Mouse (Mus musculus) ES-E14 (cell line): ENCODE measurements around the gene Smpd3. TPM values are rescaled to one million over a fixed set of nuclear protein-coding genes. Genes with fewer than 3 reads are reported as not detected.

Source experiments
- DNase-seq: peaks from one replicate; pipeline ENCODE4 v3.0.0-alpha.2; 2013; ENCODE audit warnings: low read depth, low spot score
- H3K27ac ChIP-seq: 2 replicates; pipeline ENCODE4 v1.5.1; 2012; ENCODE audit warnings: low read depth, mild to moderate bottlenecking, low read length, moderate library complexity, mixed read lengths; ENCODE audit not compliant: poor library complexity, insufficient read depth, severe bottlenecking
- H3K36me3 ChIP-seq: 2 replicates; pipeline ENCODE4 v1.6.1; 2012; ENCODE audit warnings: mild to moderate bottlenecking, low read length, moderate library complexity, mixed read lengths; ENCODE audit not compliant: control insufficient read depth, poor library complexity, insufficient read depth, severe bottlenecking
- H3K4me1 ChIP-seq, 2 experiments: fragments of 150-350 bp in 1 of 2; sonication (generic) in 1 of 2; 2 replicates each; pipeline ENCODE4 v1.6.1; 2012; ENCODE audit warnings: low read length in 2 of 2, mild to moderate bottlenecking in 1 of 2, mixed read lengths in 1 of 2; ENCODE audit not compliant: control insufficient read depth in 2 of 2, insufficient read depth in 2 of 2, poor library complexity in 1 of 2
- H3K4me3 ChIP-seq, 2 experiments: fragments of 150-350 bp in 1 of 2; sonication (generic) in 1 of 2; 2 replicates each; pipeline ENCODE4 v1.5.1; 2012; ENCODE audit warnings: low read length in 2 of 2, low read depth in 1 of 2, mild to moderate bottlenecking in 1 of 2, mixed read lengths in 1 of 2; ENCODE audit not compliant: insufficient read depth in 1 of 2, poor library complexity in 1 of 2, severe bottlenecking in 1 of 2
- H3K9ac ChIP-seq: 2 replicates; pipeline ENCODE4 v1.6.1; 2012; ENCODE audit warnings: low read depth, mild to moderate bottlenecking, low read length, mixed read lengths; ENCODE audit not compliant: poor library complexity, insufficient read depth, severe bottlenecking
- H3K9me3 ChIP-seq: fragments of 150-350 bp; sonication (generic); 2 replicates; pipeline ENCODE4 v1.6.1; 2012; ENCODE audit warnings: low read depth, mild to moderate bottlenecking, low read length; ENCODE audit not compliant: control insufficient read depth, insufficient read depth
- CHD2 ChIP-seq: IDR thresholded peaks from 2 replicates; pipeline ENCODE4 v1.6.1; 2014; ENCODE audit warnings: mild to moderate bottlenecking, low read depth, low read length, inconsistent platforms
- HCFC1 ChIP-seq: IDR thresholded peaks from 2 replicates; pipeline ENCODE4 v1.6.1; 2012; ENCODE audit warnings: low read length, inconsistent platforms, borderline replicate concordance; ENCODE audit not compliant: insufficient read depth
- MAFK ChIP-seq: IDR thresholded peaks from 2 replicates; pipeline ENCODE4 v1.6.1; 2014; ENCODE audit warnings: mild to moderate bottlenecking, low read depth, low read length, inconsistent platforms; ENCODE audit not compliant: insufficient read depth
- ZC3H11A ChIP-seq: IDR thresholded peaks from 2 replicates; pipeline ENCODE4 v1.6.1; 2012; ENCODE audit warnings: low read depth, mild to moderate bottlenecking, inconsistent platforms, low read length, borderline replicate concordance
- ZNF384 ChIP-seq: IDR thresholded peaks from 2 replicates; pipeline ENCODE4 v1.6.1; 2012; ENCODE audit warnings: low read depth, low read length, inconsistent platforms
- in situ Hi-C, 2 experiments: fragments of 600-800 bp; cut with MboI; formaldehyde crosslinking; loops; one replicate each; pipeline ENCODE4 v1.15.1; 2025; ENCODE audit warnings: low sequenced_read_pairs in 2 of 2, inconsistent platforms in 1 of 2; ENCODE audit not compliant: unreplicated experiment in 2 of 2
- total RNA-seq: library from RNA; depleted of rRNA; stranded (reverse); fragments of 300-350 nt; gene quantifications from 2 replicates; pipeline ENCODE4 v1.2.3, GENCODE M21; 2012

Gene Smpd3
- total RNA-seq, 1 experiment: 0.94 TPM

GRCm38 (mm10) chr8:106226589-106226988 is 111.2 kb downstream of the Smpd3 start:
- no peak for TF ChIP-seq ZC3H11A
- in situ Hi-C loops: no loop called here
- peaks cover 33% of the 10 kb centered on the region for H3K36me3 ChIP-seq

GRCm38 (mm10) chr8:106219620-106220019 is 118.2 kb downstream of the Smpd3 start:
- Histone ChIP-seq H3K4me1 (no peaks in the 10 kb centered on the region), H3K4me3 (no peak overlapping the region), H3K27ac (no peak overlapping the region), H3K36me3 (peaks cover 38% of the 10 kb centered on the region), H3K9me3 (no peaks in the 10 kb centered on the region), H3K9ac (no peak overlapping the region)
- TF ChIP-seq HCFC1: no peak
- TF ChIP-seq CHD2: no peak
- no peak for TF ChIP-seq ZC3H11A
- no peak for TF ChIP-seq MAFK
- TF ChIP-seq ZNF384: no peak
- in situ Hi-C loops: no loop called here
- DNase-seq: no peak

More at GRCm38 (mm10) chr8:106226589-106226988, 111.2 kb downstream of the Smpd3 start:
- H3K4me3 ChIP-seq: no peak overlapping the region
- H3K27ac ChIP-seq: no peak overlapping the region
- no peaks in the 10 kb centered on the region for H3K4me1 ChIP-seq
- H3K9me3 ChIP-seq: no peaks in the 10 kb centered on the region
- no peak overlapping the region for H3K9ac ChIP-seq
- DNase-seq: peak; percentile 56

GRCm38 (mm10) chr8:106213959-106214358 is 123.8 kb downstream of the Smpd3 start:
- Histone ChIP-seq H3K27ac (no peak overlapping the region), H3K4me1 (peaks cover 2 to 5% of the 10 kb centered on the region in 2 experiments; a peak in 1 of 4 replicates), H3K36me3 (peaks cover 31% of the 10 kb centered on the region), H3K9ac (no peak overlapping the region), H3K4me3 (no peak overlapping the region), H3K9me3 (no peaks in the 10 kb centered on the region)
- TF ChIP-seq MAFK: peak; percentile 92
- TF ChIP-seq ZNF384: no peak
- in situ Hi-C loops: no loop called here
- DNase-seq: no peak

DNA sequence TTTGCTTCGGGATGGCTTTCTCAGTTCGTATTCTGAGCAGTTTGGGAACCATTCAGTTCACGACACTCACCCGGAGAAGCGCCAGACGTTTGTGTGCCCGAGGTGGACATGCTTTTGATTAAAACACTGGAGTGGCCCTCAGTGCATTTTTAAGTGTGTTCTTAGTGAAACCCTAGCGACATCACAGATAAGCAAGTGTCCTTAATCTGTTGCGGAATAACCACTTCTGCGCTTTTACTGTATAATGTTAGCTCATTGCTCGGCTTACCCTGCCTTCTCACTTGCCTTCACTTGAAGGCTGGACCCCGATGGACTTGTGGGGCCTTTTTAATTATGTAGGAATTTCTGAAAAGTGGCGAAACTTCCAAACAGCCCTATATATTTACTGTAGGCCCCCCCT is 126.4 kb downstream of the Smpd3 start:
- Histone ChIP-seq H3K36me3 (peaks cover 22% of the 10 kb centered on the region; the same call in 1 of the 2 replicates), H3K27ac (peak overlapping the region; percentile 26; the same call in 1 of the 2 replicates), H3K4me1 (peaks cover 2 to 5% of the 10 kb centered on the region in 2 experiments; a peak in 1 of 4 replicates), H3K9me3 (no peaks in the 10 kb centered on the region), H3K4me3 (peak overlapping the region; percentile 86 to 90), H3K9ac (peak overlapping the region; percentile 96)
- no peak for TF ChIP-seq ZNF384
- TF ChIP-seq MAFK: no peak
- no peak for TF ChIP-seq CHD2
- TF ChIP-seq ZC3H11A: no peak
- no peak for TF ChIP-seq HCFC1
- DNase-seq: no peak
- in situ Hi-C loops: no loop called here

DNA sequence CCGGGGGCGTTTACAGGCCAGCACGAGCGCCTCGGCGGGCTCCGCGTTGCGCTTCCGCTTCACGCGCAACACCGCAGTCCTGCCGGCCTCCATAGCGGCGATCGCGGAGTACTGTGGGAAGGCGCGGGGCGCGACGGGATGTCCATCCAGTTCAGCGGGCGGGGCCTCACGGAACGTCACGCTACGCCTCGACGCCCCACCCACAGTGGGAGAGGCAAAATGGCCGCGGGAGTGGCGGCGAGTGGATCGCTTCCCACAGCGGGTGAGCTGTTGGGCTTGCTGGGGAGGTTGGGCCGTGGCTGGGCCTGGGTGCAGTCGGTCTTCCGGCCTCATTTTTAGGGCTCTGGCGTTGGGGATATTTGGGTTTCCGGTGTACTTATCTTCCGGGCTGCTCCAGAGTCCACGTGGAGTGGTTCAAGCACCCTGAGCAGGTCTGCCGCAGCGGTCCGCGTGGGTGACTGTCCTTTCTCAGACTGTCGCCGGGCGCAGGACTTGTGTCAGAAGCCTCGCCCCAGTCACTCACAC is 126.9 kb downstream of the Smpd3 start, which contains the start of the genes Slc7a6os and Prmt7:
TSS of gene Slc7a6os (minus strand) at position 115 of the 525 bp plus-strand sequence.
TSS of gene Prmt7 (plus strand) at position 116 of the 525 bp plus-strand sequence.
- peak; percentile 86 for DNase-seq
- H3K27ac ChIP-seq: peak within 1 kb of the TSS; percentile 70
- H3K4me1 ChIP-seq: peaks cover 2 to 5% of the 10 kb centered on the region in 2 experiments; a peak in 1 of 4 replicates
- in situ Hi-C loops: no loop called here
- peaks cover 22% of the 10 kb centered on the region; the same call in 1 of the 2 replicates for H3K36me3 ChIP-seq
- peak within 1 kb of the TSS; percentile 86 to 90 for H3K4me3 ChIP-seq
- TF ChIP-seq ZC3H11A: no peak
- no peak for TF ChIP-seq MAFK
- peak; percentile 44; the same call in 1 of the 2 replicates for TF ChIP-seq HCFC1
- TF ChIP-seq CHD2: no peak
- H3K9ac ChIP-seq: peak within 1 kb of the TSS; percentile 96
- no peaks in the 10 kb centered on the region for H3K9me3 ChIP-seq
